Mouse (Mus musculus) B cell, adult 2 months (primary cell): ENCODE data around the gene Timm13.

Experiments
- DNase-seq, 2 experiments: peaks; one replicate each; pipeline ENCODE4 v3.0.0; 2022

Gene Timm13

GRCm38 (mm10) chr10:80858350-80858935, 42.3 kb downstream of the Timm13 start:
- no peak for DNase-seq

DNA sequence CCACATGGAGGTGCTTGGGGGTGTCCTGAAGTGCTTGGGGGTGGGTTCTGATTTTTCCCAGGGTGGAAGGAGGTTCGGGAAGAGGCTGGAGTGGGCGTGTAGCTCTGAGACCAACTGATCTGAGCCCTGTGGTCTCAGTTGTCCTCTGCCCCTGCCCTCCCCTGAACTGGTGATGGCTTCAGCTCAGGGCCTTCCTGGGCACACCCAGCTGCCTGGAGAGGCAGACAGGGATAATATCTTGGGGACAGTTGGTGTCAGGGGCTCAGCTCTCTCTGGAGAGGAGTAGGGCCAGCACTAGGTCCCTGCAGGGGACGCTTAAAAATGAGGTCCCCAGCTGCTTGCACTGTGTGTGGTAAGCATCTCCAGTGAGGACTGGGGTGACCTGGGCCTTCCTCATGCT, 42.9 kb downstream of the Timm13 start:
- no peak for DNase-seq

GRCm38 (mm10) chr10:80857386-80857785, 43.4 kb downstream of the Timm13 start:
- no peak for DNase-seq

DNA sequence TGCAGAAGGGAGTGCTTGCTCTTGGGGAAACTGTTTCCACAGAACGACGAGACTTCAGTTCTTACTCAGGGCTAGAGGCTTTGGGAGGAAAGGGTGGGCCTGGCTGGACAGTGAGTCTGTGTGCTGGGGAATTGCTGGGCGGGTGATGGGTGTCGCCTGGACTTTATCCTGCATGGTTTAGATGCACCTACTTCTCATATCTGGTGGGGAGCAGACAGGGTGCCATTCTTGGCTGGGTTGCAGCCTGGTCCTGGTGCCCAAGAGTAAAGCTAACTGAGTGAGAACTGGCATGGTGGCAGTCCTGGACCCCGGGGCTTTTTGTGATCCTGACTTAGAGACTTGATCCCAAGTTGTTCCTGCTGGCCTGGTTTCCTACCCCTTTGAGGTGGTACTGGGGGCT, 43.9 kb downstream of the Timm13 start:
- no peak for DNase-seq

- peak in 1 of 2 experiments; percentile 19 for DNase-seq
Measured at GRCm38 (mm10) chr10:80856267-80856666, 44.5 kb downstream of the Timm13 start.

DNA sequence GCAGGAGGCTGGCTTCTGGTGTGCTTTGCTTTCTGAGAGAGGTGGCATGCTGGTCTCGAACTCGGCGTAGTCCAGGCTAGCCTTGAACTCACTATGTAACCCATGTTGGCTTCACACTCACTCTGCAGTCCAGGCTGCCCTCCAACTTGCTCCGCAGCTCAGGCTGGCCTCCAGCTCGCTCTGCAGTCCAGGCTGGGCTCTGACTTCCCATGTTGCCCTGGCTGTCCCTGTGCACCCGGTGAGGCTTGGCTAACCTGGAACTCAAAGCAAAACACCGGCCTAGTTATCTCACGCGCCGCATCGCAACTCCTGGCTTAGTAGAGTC, 45.1 kb downstream of the Timm13 start:
- peak in 1 of 2 experiments; percentile 13 for DNase-seq

DNA sequence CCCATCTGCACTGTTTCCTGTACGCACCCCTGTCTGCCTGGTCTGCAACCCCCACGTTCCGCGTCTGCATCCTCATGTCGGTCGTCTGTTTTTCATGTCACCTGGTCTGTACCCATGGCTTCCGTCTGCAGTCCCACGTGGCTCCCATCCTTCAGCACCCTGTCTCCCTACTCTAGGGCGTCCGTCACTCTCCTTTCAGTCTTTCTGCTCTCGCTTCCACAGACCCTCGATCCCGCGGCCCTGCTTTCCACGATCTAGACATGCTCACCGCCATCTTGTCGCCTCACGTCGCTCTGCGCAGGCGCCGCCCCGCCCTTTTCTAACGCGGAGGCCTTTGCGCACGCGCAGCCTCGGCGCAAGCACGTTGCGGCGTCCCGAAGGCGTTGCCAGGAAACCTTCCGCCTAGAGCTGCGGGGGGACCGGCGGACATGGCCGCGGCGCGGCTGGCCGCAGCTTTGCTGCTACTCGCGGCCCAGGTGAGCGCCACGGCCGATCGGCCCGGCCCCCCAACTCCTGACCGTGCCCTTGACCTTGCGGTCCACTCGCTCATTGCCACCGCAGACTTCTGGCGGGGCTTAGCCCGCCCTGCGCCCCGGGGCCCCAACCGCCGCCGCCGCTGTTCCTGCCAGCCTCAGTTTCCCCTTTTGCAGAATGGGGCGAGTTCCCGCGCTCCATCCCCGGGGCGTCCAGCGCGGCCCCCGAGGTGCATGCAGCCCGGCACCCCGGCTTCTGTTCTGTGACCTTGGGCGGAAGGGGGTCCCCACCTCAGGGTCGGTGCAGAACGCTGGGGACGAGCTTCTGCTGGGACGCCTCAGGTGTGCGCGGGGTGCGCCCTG, 45.6 kb downstream of the Timm13 start, which contains the start of the genes Lsm7 and Sppl2b:
Gene Lsm7 (minus strand): TSS at position 297 of the 836 bp plus-strand sequence.
Gene Sppl2b (plus strand): TSS at position 363 of the 836 bp plus-strand sequence.
- peak; percentile 99 for DNase-seq
